Mouse (Mus musculus): ENCODE results near the gene Spata22.

GRCm38 (mm10) chr11:73350483-73350882 is 20.9 kb downstream of the Spata22 start, which contains the start of gene Olfr20:
- TF ChIP-seq CTCF (IDR thresholded peaks at IDR 0.05; ENCODE audit: low read depth, low read length) (no peak), POLR2A (IDR thresholded peaks at IDR 0.05; ENCODE audit: borderline replicate concordance, low read depth, low read length) (no peak)

Data from bone marrow macrophage, adult 2 months (primary cell).